Mouse (Mus musculus): Measurements from ENCODE around the gene Zfp369. TPM values are rescaled to one million over a fixed set of nuclear protein-coding genes. Genes with fewer than 3 reads are reported as not detected.

Zfp369 gene
- total RNA-seq, 2 experiments from 2014 or later: 18.4 to 19.9 TPM

Other genes starting within 250 kb of the Zfp369 start
- gene Spata31d1c, start 245.8 kb upstream of the Zfp369 start, total RNA-seq (2021): not detected
- not detected for gene Prss47, start 226.1 kb upstream of the Zfp369 start, total RNA-seq (2021)
- 10 to 100 TPM; 23.7 to 27.4 TPM for gene Mfsd14b, start 165.8 kb upstream of the Zfp369 start, total RNA-seq (2021)
- gene Olfr465-ps1, start 140.7 kb upstream of the Zfp369 start, total RNA-seq (2021): not detected
- gene Olfr466, start 128.6 kb upstream of the Zfp369 start, total RNA-seq (2021): not detected
- gene Nlrp4f, start 72.8 kb upstream of the Zfp369 start, total RNA-seq (2021): not detected
- not detected for gene Gm10775, start 19.3 kb upstream of the Zfp369 start, total RNA-seq (2021)
- gene Gm10139, start 233.9 kb downstream of the Zfp369 start, total RNA-seq (2021): not detected

Measured in gastrocnemius, postnatal 4 days (tissue).